In genomic region chr2:109989679-109990473, GRCm38 (mm10) we compare ENCODE assay signal across 12 mouse cellular contexts. TPM values are rescaled to one million over a fixed set of nuclear protein-coding genes. Genes with fewer than 3 reads are reported as not detected.
DNase-seq lines count a peak whose midpoint lies in the region; ATAC-seq lines count a peak whose summit lies in the region.
"Had no signal": no experiment of that assay in that cellular context is flagged by ENCODE, and none has a peak within 500 bp of the region (broad histone marks: within the 10 kb centered on the region; RNA-seq: fewer than 3 reads in every experiment).

No protein-coding gene starts in this region.

- H3K4me1 ChIP-seq in embryonic facial prominence, embryonic 13.5 days: peaks cover 50% of the 10 kb centered on the region
- H3K4me1 ChIP-seq in limb, embryonic 11.5 days (ENCODE audit: control insufficient read depth, insufficient read depth, low read length): peaks cover 34% of the 10 kb centered on the region

- no peak overlapping the region for H3K9ac ChIP-seq in embryonic facial prominence, embryonic 13.5 days
- no peak overlapping the region for H3K9ac ChIP-seq in limb, embryonic 11.5 days (ENCODE audit: low read length)
- H3K9ac ChIP-seq: forebrain, embryonic 12.5 days; liver, embryonic 14.5 days had no signal

- ATAC-seq in embryonic facial prominence, embryonic 13.5 days (ENCODE audit: insufficient number of reproducible peaks, insufficient read depth, low FRiP score, low TSS enrichment, low read depth): no peak
- peak; percentile 37; the same call in 1 of the 2 replicates for ATAC-seq in limb, embryonic 11.5 days (ENCODE audit: insufficient number of reproducible peaks, low FRiP score, low TSS enrichment, low read depth)

- peak; percentile 66 for DNase-seq in embryo, embryonic 10.5 days (ENCODE audit: low spot score)
- DNase-seq in embryo, embryonic 10 days (ENCODE audit: low spot score): no peak
- peak; percentile 5 to 37 for DNase-seq in kidney, adult 8-10 months
- no peak for DNase-seq in kidney, postnatal 4 days
- DNase-seq in limb, embryonic 11.5 days (ENCODE audit: low spot score): no peak
- DNase-seq in lung, postnatal 4 days: no peak
- DNase-seq in urinary bladder, adult 18-20 months (ENCODE audit: low spot score in 2 of 2): no peak
- DNase-seq: cerebellum, postnatal 25 days had no signal

- H3K4me3 ChIP-seq in embryonic facial prominence, embryonic 13.5 days: no peak overlapping the region
- no peak overlapping the region for H3K4me3 ChIP-seq in limb, embryonic 11.5 days (ENCODE audit: low read depth, low read length)
- H3K4me3 ChIP-seq: forebrain, embryonic 12.5 days; left cerebral cortex, adult 2 months had no signal

- no peaks in the 10 kb centered on the region for H3K9me3 ChIP-seq in embryonic facial prominence, embryonic 13.5 days
- no peaks in the 10 kb centered on the region for H3K9me3 ChIP-seq in limb, embryonic 11.5 days (ENCODE audit: control insufficient read depth, low read length)
- H3K9me3 ChIP-seq: forebrain, embryonic 12.5 days had no signal

- no peaks in the 10 kb centered on the region for H3K36me3 ChIP-seq in embryonic facial prominence, embryonic 13.5 days
- no peaks in the 10 kb centered on the region for H3K36me3 ChIP-seq in limb, embryonic 11.5 days (ENCODE audit: control insufficient read depth, insufficient read depth, low read length)
- H3K36me3 ChIP-seq: forebrain, embryonic 12.5 days had no signal

- H3K4me2 ChIP-seq in embryonic facial prominence, embryonic 13.5 days: no peak overlapping the region
- H3K4me2 ChIP-seq in limb, embryonic 11.5 days (ENCODE audit: low read depth, severe bottlenecking): no peak overlapping the region
- H3K4me2 ChIP-seq: forebrain, embryonic 12.5 days had no signal

- WGBS in embryonic facial prominence, embryonic 13.5 days: 51% methylated on average over 8 of the region's 8 CpGs
- WGBS in limb, embryonic 11.5 days: 38% methylated on average over 8 of the region's 8 CpGs

- no peaks in the 10 kb centered on the region for H3K27me3 ChIP-seq in embryonic facial prominence, embryonic 13.5 days
- no peaks in the 10 kb centered on the region for H3K27me3 ChIP-seq in limb, embryonic 11.5 days (ENCODE audit: control insufficient read depth, insufficient read depth, low read length)

- 0 out of 2 replicates have a peak overlapping the region, but pooled peaks have one; percentile 45 for H3K27ac ChIP-seq in embryonic facial prominence, embryonic 13.5 days
- H3K27ac ChIP-seq in limb, embryonic 11.5 days (replicated peaks; ENCODE audit: low read depth, low read length): no peak overlapping the region
- H3K27ac ChIP-seq: forebrain, embryonic 12.5 days; left cerebral cortex, adult 2 months; liver, embryonic 14.5 days had no signal

RNA-seq across cellular contexts. Expression of gene Ccdc34, which starts 27.7 kb away (rescaled TPM):
- 54.1 and 56.0 TPM in 2 replicates for polyA plus RNA-seq in embryonic facial prominence, embryonic 13.5 days (2015; fragmentation: Nextera tagmentation; extraction: Ambion mirVana)
- polyA plus RNA-seq in limb, embryonic 11.5 days (2014; fragmentation: Nextera tagmentation; extraction: Ambion mirVana): 68.2 and 68.8 TPM in 2 replicates

Comparison
In these comparisons a context has a peak if more than half of its experiments do, and no peak if none do; other contexts are left out.
1. DNase-seq: peak in embryo, embryonic 10.5 days (single experiment) and kidney, adult 8-10 months (2 of 2); none in embryo, embryonic 10 days (single experiment), kidney, postnatal 4 days (0 of 2), limb, embryonic 11.5 days (single experiment), lung, postnatal 4 days (0 of 2) and urinary bladder, adult 18-20 months (0 of 2).